Mouse (Mus musculus) retina, adult 2 months (tissue): ENCODE results near the gene Pikfyve.
"Not testable (repeated sequence)": the region's sequence is repeated elsewhere in the genome, so short reads cannot be mapped to it uniquely, and the experiment has no call there.

Experiments
- DNase-seq: peaks from one replicate; pipeline ENCODE4 v3.0.0-alpha.2; 2012; ENCODE audit warnings: low read depth, low spot score

Pikfyve gene

DNA sequence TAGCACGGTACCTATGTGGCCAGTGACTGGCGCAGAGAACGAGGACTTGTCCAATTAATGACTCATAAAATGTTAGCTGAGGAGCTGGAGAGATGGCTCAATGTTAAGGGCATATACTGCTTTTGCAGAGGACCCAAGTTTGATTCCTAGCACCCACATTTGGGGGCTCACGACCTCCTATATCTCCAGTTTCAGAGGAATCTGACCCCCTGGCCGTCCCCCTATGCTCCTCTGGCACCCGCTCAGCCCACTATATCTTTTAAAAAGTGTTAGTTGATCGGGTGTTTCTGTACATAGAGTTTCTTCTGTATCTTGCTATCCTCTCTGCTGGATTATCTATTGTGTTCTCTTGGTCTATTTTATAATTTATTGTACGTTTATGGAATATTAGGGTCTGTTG is 1.5 kb upstream of the Pikfyve start:
- no peak for DNase-seq

DNA sequence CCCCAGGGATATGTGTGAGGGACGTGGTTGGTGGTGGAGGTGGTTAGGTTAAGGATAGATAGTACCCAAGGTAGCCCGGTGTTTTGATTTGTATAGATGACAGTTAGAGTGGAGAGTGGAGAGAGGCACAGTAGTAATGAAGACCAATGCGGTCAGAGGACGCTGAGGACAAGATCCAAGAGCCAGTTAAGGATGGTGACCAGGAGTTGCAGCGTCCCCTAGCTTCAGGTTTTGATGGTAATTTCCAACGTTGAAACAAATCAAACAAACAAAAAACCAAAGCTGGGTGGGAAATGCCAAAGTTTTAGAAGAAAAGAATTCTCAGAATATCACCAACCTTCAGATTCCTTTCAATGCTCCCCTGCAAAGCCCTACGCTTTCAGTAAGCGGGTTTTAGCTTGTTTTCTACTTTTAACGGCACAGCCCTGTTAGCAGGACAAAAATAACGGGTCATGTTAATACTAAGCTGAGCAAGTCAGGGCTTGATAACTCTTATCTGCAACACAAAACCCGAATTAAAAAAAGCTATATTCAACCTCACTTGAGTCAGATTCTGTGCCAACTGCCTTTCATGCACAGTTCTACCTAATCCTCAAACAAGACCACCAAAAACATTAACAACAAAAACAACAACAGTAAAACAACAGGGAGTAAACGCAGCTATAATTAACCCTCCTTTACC is 818 bp upstream of the Pikfyve start:
- DNase-seq = no peak

DNA sequence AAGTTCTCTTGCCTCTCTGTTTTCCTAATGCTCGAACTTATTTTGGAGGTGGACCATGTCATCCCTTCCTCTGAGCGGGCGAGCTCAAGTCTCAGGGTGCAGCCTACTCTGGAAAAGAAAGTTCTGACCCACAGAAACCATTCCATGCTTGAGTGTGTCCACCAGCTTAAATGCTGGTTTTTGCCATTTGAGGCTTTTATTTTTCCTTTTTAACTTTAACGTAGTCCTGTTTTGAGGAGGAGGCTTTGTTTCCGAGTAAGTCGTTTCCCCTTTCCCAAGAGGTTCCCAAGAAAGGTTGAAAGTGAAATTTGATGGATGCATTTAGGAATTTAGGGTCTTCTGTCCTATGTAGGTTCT is 569 bp downstream of the Pikfyve start:
- DNase-seq = no peak

DNA sequence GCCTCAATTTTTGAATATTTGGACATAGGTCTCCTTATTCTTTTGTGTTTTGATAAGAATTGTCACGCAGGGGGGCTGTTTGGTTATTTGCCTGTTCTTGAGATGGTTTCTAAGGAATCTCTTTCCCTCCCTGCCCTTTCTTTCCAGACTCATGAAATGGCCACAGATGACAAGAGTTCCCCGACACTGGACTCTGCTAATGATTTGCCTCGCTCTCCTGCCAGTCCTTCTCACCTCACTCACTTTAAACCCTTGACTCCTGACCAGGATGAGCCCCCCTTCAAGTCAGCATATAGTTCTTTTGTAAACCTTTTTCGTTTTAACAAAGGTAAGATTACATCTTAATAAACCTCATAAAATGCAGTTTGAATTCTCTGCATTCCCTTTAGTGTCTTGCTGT is 3.7 kb downstream of the Pikfyve start:
- no peak for DNase-seq

DNA sequence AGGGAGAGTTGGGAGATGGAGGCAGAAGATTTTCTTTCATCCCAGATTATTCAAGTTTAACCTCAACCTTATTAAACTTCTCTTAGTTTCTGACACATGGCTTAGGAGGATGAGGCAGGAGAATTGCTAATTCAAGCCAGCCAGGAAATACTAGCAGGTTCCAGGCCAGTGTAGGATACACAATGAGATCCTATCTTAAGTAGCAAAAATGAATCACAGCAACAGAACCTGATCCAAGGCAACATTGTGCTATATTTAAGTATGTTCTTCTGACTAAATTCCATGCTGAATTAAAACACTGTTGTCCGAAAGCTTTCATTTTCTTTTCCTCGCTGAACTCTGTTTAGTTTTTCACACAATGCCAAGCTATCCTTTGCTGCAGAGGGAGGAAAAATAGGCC is 6.7 kb downstream of the Pikfyve start:
- DNase-seq = no peak

DNA sequence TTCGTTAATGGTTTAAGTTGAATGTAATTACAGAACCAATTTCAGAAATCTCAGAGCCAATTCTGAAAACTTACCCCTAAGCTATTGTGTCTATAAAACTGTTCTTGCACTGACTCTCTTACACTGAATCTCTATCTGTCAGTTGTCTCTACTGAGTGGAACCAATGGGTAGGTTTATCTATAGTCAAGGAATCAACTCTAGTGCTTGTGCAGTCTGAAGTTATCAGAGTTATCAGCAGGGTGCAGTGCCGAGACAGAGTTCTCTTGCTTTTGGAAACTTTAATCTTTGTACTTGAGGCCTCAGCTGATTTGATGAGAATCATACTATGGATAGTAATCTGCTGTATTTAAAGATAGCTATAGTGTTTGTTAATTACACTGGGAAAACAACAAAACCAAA is 11.9 kb downstream of the Pikfyve start:
- no peak for DNase-seq

DNA sequence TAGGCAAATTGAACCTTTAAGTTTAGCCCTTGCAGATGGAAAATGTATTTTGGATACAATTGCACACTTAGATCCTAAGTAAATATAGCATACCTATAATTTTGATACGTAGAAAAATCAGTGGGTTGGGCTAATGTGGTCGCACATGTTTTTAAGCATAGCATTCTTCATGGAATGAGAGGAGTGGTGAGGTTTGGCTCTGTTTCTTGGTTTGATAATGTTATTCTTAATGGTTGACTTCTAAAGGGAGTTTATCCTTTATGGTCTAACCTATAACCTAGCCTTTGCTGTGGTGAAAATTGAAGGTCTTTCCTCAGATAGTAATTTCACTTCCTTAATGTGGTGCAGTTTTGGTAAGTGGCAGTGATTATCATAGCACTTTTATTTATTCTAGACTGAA is 12.4 kb downstream of the Pikfyve start:
- no peak for DNase-seq

DNA sequence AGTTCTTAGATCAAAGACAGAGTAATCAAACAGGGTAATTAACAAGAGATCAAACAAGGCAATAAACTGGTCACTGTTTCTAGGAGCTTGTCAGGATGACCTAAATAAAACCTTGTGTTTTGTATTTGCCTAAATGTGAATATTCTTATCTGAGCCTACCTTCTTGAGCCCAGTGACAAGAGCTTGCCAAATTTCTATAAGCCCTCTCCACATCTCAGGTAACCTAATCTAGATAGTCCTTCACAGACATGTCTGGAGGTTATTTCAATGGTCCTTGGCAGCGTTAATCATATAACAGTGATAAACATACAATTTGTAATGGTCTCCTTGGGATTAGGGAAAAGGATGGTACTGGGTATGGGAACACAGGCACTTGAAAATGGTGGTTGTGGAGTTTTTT is 17.8 kb downstream of the Pikfyve start:
- DNase-seq = no peak

DNA sequence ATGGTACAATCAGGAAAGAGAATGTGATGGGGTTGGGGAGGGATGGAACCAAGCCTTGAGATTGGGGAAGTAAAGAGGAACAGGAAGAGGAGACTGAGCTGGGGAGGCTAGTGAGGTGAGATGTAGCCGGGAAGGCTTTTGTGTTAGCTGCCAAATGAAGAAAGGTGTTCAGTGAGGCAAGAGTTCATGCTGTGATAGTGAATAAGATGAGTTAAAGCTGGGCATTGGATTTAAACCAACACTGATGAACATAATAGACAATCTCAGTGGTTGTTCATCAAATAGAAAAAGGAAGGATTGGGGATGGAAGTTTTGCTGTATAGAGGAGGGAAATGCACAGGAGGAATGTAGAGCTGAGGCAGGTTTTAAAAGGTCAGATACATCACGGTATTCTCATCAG is 26.7 kb downstream of the Pikfyve start:
- DNase-seq = no peak

DNA sequence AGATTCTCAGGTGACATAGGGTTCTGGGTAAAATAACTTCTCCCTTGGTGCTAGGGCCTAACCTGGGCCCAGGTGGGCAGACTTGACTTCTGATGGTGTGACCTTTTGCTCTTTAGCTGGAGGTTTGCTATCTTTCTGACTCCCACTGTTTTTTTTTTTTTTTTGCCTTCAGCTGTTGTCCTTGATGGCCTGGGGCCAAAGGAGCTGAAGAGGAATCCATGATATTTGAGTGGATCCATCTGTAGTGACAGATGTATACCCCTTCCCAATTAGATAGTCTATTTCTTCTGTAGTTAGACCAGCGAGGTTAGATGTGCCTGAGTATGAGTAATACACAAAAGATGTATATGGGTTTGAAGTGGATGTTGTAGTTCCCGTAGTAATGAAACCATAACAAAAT is 31.1 kb downstream of the Pikfyve start:
- no peak for DNase-seq

DNA sequence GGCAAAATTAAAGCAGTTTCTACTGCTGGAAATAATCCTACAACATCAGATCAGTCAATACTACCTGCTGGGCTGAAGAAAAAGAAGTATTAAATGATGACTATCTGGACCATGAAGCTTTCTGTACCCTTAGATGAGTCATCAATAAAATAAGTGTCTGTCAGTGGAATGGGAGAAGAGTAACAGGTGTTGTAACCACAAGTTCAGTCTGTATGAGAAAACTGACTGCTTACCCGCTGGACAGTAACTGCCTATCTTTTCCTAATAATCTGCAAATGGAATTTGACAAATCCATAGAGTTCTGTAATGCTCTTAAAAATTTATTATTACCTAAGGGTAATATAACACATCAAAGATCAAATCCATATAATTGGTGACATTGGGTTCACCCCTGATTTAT is 31.5 kb downstream of the Pikfyve start:
- no peak for DNase-seq

DNA sequence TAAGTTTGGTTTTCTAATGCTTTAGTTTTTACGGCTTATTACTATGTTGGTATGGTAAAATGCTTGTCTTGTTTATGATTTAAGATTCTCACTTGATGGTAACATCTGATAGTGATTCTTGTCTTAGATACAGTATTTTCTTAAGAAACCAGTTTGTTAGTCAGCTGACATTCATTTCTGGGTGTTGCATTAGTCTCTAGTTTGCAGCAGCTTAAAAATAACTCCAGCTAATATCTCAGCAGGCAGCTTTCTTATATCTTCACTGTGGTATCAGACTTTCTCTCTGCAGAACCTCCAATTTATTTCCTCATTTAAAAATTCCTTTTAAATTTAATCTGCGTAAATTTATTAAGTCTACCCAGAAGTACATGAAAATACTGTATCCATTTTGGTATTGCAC is 37.2 kb downstream of the Pikfyve start:
- DNase-seq = no peak

DNA sequence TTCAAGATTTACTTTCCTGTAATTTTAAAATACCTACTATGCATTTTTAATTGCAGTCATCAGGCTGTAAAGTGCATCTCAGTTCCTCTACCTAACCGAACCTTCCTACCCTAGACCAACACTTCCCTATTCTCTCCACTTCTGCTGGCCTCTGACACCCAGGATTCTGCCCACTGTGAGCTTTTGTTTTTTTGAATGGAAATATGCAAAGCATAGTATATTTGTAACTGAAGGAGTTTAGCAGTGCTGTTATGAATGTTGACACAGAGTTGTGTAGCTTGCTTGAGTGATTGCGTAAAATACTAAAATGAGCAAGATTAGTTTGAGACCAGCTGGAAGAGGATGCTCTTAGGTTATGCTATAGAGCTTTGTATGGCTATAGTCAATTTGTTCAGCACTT is 41.2 kb downstream of the Pikfyve start:
- DNase-seq = no peak

DNA sequence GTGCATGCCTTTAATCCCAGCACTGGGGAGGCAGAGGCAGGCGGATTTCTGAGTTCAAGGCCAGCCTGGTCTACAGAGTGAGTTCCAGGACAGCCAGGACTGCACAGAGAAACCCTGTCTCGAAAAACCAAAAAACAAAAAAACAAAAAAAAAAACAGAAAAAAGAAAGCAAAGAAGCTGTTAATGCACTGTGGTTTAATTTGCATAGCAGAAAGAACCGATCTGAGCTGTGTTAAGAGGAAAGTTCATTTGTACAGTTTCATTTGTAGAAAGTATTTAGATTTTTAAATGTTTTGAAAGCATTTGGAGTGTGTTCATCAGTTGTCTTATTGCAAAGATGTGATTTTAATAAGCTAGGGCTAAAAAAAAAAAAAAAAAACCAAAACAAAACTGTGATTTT is 43.3 kb downstream of the Pikfyve start:
- not testable (repeated sequence) for DNase-seq

DNA sequence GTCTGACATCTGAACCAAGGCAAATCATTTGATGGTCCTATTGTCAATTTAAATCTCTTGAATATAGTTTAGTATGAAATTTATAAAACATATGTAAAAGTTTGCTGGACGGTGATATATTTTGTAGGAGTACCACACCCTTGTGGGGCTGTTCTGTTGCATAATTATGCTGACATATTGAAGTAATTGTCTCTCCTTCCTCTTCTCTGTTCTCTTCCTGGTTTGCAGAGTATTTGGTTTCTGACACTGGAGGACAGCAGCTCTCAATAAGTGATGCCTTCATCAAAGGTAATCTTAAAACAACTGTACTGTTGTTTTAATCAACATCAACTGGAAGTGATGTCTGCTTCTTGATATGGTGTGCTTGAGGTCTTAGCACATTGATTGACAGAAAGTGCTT is 44.1 kb downstream of the Pikfyve start:
- DNase-seq = no peak

DNA sequence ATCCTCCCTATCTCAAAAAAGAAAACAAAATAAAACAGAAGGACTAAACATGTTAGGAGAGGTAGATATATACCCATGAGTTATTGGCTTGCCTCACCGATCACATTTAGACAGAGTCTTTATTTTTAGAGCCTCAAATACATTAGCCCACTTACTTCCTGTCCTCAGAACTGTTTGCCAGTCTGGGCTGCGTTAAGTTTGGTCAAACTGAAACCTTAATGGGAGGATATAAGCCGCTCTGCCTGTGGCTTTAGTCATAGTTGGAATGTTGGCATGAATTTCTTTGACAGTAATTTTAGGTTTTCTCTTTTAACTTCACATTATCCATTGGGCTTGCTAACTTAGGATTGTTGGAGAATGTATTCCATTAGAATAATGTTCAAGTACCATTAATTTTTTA is 51.2 kb downstream of the Pikfyve start:
- no peak for DNase-seq

DNA sequence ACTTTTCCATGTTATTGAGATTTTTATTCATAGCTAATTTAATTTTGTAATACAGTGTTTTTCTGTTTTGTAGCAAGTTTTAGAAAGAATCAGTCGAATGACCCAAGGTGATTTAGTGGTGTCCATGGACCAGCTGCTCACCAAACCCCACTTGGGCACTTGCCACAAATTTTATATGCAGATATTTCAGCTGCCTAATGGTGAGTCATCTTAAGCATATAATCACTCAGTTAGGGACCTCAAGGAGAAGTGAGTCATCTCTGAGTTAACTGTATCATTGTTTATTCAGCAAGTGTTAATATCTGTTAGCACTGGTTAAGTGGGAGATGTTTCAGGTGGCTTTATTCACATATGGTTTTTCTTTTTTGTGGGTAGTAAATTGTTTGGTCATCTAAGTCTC is 59.2 kb downstream of the Pikfyve start:
- DNase-seq = no peak

DNA sequence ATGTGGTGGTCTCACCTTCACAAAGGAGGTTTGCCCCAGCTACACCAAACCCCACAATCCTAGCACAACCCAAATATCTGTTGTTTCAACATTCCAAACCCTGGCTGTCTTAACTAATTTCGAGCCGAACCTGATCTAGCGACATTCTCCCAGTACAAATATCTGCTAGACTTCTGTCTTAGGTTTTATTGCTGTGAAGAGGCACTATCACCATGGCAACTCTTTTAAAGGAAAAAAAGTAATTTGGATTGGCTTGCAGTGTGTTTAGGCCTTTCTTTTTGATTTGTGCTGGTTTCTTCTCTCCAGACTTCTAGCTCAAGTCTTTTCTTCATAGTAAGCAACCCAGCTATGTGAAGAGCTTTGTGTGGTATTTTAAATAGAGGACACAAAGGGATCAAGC is 94.0 kb downstream of the Pikfyve start:
- DNase-seq = no peak

DNA sequence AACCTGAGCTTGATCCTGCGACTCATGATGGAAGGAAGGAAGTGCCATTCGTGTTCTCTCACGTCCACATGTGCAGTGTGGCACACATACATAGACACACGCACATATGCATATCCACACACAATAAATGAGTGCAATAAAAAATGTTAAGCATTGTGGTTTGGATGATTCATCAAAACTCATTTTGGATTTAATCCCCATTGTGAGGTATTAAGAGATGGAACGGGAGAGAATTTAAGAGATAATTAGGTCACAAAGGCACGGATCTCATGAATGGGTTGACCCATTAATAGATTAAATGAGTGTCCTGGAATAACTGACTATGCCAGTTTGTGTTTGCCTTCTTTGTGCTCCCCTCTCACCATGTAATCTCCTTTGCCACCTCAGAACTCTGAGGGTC is 95.3 kb downstream of the Pikfyve start, which contains the start of gene Pth2r:
Pth2r (plus strand) TSS at position 301 of the 400 bp plus-strand sequence.
- DNase-seq = no peak

DNA sequence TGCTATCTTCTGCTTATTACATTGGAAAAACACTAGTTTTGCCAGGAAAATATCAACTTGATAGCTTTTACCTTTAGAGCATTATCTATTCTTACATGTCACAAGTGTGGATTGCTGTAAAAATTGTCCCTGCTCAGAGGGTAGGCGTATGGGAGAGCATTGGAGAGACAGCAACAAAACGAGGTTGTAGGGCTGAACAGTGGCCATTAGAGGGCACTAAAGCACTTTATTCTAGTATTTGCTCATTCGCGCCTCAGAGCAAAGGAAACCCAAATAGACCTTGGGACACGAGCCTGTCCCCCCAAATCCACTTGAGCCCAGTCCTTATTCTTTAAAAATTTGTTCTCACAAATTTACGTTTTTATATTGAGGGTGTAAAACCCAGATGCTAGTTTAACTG is 96.3 kb downstream of the Pikfyve start:
- peak; percentile 23 for DNase-seq

DNA sequence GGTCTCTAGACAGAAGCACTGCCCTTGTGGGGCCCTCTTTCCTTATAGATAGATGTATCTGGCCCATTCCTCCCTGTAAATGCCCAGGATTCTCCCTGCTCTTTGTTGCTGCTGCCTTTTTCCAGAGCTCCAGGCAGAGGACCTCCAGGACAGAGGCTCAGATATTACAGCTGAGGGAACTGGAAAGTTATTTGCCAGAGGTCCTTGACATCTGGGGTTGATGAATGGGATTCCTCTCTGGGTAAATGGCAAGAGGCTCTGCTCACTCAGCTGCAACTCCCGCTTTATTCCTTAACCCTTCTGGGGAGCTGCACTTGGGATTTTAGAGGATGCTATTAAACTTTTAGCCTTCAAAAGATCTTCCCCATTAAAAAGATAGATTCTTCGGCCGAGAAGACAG is 122.0 kb downstream of the Pikfyve start:
- DNase-seq = no peak

DNA sequence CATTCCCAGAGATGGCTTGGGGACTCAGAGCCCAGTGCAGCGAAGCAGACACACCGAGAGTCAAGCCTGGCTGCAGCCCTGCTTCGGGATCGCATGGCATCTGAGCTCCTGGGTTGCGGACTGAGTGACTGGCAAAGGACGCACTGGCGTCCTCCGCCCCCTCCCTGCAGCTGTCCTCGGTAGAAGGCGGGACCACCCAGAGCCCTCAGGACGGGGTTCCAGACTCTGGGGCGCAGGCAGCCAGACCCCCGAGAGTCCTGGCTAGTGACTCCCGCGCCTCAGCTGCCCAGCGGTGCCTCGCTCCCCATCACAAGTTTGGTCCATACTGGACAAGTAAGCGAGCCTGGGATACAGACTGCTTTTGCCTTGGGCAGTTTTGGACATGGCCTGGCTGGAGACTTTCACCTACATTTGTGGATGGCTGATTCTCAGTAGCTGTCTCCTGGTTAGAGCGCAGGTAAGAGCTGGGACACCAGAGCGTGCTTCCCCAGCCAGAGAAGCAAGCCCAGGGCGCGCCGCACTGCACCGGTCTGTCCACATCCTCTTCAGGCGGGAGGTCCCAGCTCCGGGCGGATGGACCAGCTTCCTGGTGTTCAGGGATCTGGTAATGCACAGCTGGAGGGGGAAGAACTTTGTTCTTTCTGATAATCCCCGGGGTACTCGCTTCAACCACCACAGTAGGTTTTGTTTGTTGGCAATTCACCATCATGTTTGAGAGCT is 124.9 kb downstream of the Pikfyve start:
- no peak for DNase-seq

DNA sequence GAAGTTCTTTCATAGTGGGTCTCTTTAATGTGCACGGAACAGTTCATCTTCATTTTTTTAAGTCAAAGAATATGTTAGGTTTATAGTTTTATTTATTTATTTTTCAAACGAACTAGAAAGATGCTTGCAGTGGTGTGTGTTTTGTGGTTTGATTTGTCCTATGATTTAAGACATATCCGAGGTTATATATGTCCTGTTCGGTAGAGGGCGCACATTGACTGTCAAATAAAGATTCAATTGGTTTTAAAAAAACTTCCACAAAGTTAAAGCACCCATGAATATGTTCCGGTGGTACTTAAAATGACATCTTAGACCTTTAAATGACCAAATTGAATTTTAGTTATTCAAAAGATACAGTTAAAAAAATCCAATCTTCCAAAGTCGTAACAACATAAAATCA is 125.6 kb downstream of the Pikfyve start:
- DNase-seq = peak; percentile 30

DNA sequence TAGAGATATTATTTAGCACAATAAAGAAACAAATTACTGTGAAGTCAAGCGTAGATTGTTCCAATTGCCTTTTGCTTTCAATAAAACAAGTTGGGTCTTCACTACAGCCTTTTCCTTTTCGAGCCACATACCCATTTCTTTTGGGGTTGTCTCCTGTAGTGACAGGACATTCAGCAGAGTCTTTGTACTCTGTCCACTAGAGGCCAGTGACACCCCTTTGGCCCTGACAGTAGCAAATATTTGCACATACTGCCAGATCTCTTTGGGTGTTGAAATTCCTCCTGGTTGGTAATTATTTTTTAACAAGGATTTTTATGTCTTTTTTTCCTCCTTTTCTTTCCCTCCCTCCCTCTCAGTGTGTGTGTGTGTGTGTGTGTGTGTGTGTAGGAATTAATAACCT is 126.4 kb downstream of the Pikfyve start:
- DNase-seq = no peak
